Mouse (Mus musculus) heart, postnatal 0 days (tissue): ENCODE measurements at regions not wholly inside any gene's neighbourhood (a gene's known extent, or its start where the extent isn't known, plus 50 kb on each side); places are given as distances from the start of the nearest gene placed in this dataset.

Experiments
- ATAC-seq: fragments of 200-750 bp; cut with Nextera tagmentation; 2 replicates; pipeline ENCODE4 v1.8.0; 2017; ENCODE audit warnings: low read depth, moderate number of reproducible peaks, moderate library complexity; ENCODE audit not compliant: insufficient read depth
- DNase-seq: peaks from one replicate; pipeline ENCODE4 v3.0.0-alpha.2; 2016; ENCODE audit warnings: low spot score
- H3K27ac ChIP-seq: fragments of 300-500 bp; sonication (generic); 2 replicates; pipeline ENCODE4 v1.5.1; 2014; ENCODE audit warnings: low read depth, mild to moderate bottlenecking
- H3K27me3 ChIP-seq: fragments of 300-500 bp; sonication (generic); 2 replicates; pipeline ENCODE4 v1.6.1; 2014; ENCODE audit warnings: low read length, mixed read lengths; ENCODE audit not compliant: control insufficient read depth, insufficient read depth
- H3K36me3 ChIP-seq: fragments of 300-500 bp; sonication (generic); replicated peaks from 2 replicates; pipeline ENCODE4 v1.6.1; 2014; ENCODE audit warnings: low read length, mixed read lengths; ENCODE audit not compliant: control insufficient read depth, insufficient read depth
- H3K4me1 ChIP-seq: fragments of 300-500 bp; sonication (generic); 2 replicates; pipeline ENCODE4 v1.6.1; 2014; ENCODE audit warnings: antibody characterized with exemption; ENCODE audit not compliant: control insufficient read depth, insufficient read depth
- H3K4me2 ChIP-seq: fragments of 300-500 bp; sonication (generic); 2 replicates; pipeline ENCODE4 v1.6.1; 2014; ENCODE audit warnings: low read depth, mild to moderate bottlenecking, low read length, moderate library complexity
- H3K4me3 ChIP-seq: fragments of 300-500 bp; sonication (generic); 2 replicates; pipeline ENCODE4 v1.5.1; 2014; ENCODE audit warnings: low read depth, low read length
- H3K9ac ChIP-seq: fragments of 300-500 bp; sonication (generic); replicated peaks from 2 replicates; pipeline ENCODE4 v1.6.1; 2014; ENCODE audit warnings: low read depth, low read length, mixed read lengths
- H3K9me3 ChIP-seq: fragments of 300-500 bp; sonication (generic); replicated peaks from 2 replicates; pipeline ENCODE4 v1.6.1; 2016; ENCODE audit warnings: low read length; ENCODE audit not compliant: control insufficient read depth
- CTCF ChIP-seq: IDR thresholded peaks from 2 replicates; pipeline ENCODE4 v1.5.1; 2016; ENCODE audit warnings: antibody characterized with exemption, control low read depth, low read depth
- EP300 ChIP-seq: IDR thresholded peaks from 2 replicates; pipeline ENCODE4 v1.6.1; 2016; ENCODE audit warnings: antibody characterized with exemption, low read depth
- WGBS: fragments of 180-500 bp; shearing (Covaris S2); extraction: QIAGEN DNeasy Blood & Tissue Kit; methylation state at CpG from one replicate; pipeline ENCODE4 v1.1.7; 2014; 5-methylcytosine and 5-hydroxymethylcytosine counted together

DNA sequence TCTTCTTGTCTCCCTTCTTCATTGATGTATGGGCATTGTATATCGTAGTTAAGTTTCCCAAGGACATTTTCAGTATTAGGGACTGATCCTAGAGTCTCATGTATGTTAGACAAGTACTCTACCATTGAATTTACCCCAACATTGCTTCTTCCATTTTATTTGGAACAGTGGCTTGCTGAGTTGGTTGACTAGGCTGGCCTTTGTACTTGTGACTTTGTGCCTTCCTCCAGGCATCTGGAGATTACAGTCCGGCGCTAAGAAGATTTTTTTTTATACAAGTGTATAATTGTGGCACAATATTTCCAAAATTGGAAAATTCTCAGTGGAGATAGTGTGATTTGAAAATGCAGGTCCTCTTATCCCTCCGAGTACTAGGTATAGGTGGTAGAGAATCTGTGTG is 1165.5 kb upstream of the A1bg start:
- TF ChIP-seq CTCF: no peak
- no peak for TF ChIP-seq EP300
- no peak overlapping the region for H3K27ac ChIP-seq
- 88% methylated on average over 4 of the region's 4 CpGs for WGBS
- no peaks in the 10 kb centered on the region for H3K36me3 ChIP-seq
- no peak overlapping the region for H3K4me3 ChIP-seq
- DNase-seq: no peak
- no peak overlapping the region for H3K9ac ChIP-seq
- H3K27me3 ChIP-seq: no peaks in the 10 kb centered on the region
- no peak for ATAC-seq
- no peak overlapping the region for H3K4me2 ChIP-seq
- H3K4me1 ChIP-seq: peaks cover 12% of the 10 kb centered on the region
- H3K9me3 ChIP-seq: no peaks in the 10 kb centered on the region

DNA sequence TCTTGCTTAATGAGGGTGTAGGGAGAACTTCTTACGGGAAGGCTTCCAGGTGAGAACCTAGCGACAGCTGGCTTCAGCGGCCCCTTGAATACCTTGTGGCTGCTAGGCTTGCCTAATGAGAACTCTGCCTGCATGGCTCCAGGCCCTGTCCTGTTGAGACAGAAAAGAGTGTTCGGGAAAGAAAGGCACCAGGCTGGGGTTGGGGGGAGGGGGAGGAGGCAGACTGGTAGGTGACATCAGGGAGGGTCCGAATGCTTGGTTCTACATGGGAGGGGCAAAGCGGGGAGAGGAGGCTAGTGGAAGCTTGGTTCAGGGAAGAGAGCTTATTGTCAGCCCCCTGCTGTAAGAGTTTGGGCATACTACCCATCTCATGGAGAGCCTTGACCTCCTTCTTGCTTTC is 1164.9 kb upstream of the A1bg start:
- H3K9ac ChIP-seq: no peak overlapping the region
- DNase-seq (no peak), ATAC-seq (no peak)
- no peak overlapping the region for H3K4me2 ChIP-seq
- no peak overlapping the region for H3K4me3 ChIP-seq
- 76% methylated on average over 6 of the region's 6 CpGs for WGBS
- H3K27ac ChIP-seq: no peak overlapping the region
- no peaks in the 10 kb centered on the region for H3K27me3 ChIP-seq
- no peak for TF ChIP-seq EP300
- no peak for TF ChIP-seq CTCF
- H3K4me1 ChIP-seq: peaks cover 10% of the 10 kb centered on the region
- H3K36me3 ChIP-seq: no peaks in the 10 kb centered on the region
- H3K9me3 ChIP-seq: no peaks in the 10 kb centered on the region

DNA sequence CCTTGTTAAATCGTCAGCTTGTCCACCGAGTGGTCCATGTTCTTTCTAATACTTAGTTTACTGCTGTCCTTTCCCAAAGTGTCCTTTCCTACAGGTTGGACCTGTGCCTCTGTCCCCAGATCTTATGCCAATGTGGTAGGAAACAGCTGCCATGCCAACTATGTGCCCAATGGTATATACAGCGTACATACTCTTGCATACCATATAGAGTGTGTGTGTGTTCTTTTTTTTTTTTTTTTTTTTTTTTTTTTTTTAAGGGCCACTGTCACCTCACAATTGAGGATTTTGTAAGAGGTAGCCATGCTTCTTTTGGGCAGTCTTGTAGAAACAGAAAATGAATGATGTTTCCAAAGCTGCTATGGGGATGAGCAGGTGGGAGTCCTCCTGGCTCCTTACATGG is 1163.2 kb upstream of the A1bg start:
- no peaks in the 10 kb centered on the region for H3K36me3 ChIP-seq
- ATAC-seq (no peak), DNase-seq (no peak)
- no peak overlapping the region for H3K27ac ChIP-seq
- no peaks in the 10 kb centered on the region for H3K27me3 ChIP-seq
- H3K4me2 ChIP-seq: no peak overlapping the region
- H3K9ac ChIP-seq: no peak overlapping the region
- WGBS: 88% methylated on average over 3 of the region's 3 CpGs
- H3K9me3 ChIP-seq: no peaks in the 10 kb centered on the region
- H3K4me1 ChIP-seq: no peaks in the 10 kb centered on the region
- TF ChIP-seq CTCF (no peak), EP300 (no peak)
- no peak overlapping the region for H3K4me3 ChIP-seq

DNA sequence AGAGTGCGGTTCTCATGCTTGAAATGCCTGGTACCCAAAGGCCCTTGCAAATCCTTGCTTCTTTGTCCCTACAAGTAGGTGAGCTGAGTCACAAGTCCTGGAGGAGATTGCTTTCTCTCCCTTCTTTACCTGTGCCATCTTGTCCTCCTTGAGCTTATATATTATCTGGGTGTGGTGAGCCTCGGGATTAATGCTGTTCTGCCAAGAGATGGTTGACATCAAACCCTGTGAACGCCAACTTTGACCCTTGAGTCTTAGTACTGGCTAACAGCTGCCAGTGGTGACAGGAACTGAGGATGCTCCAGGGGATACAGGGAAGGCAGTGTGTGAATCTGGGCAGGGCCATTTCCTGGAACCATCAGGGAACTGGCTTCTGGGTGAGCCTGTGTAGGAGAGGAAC is 1160.5 kb upstream of the A1bg start:
- H3K4me1 ChIP-seq: 0 out of 2 replicates have a peak, but pooled peaks cover 9% of the 10 kb centered on the region
- H3K27me3 ChIP-seq: no peaks in the 10 kb centered on the region
- no peak overlapping the region for H3K4me3 ChIP-seq
- 83% methylated on average over 3 of the region's 3 CpGs for WGBS
- no peak overlapping the region for H3K27ac ChIP-seq
- no peak for TF ChIP-seq EP300
- TF ChIP-seq CTCF: no peak
- H3K9me3 ChIP-seq: no peaks in the 10 kb centered on the region
- no peaks in the 10 kb centered on the region for H3K36me3 ChIP-seq
- H3K9ac ChIP-seq: no peak overlapping the region
- ATAC-seq: no peak
- no peak for DNase-seq
- no peak overlapping the region for H3K4me2 ChIP-seq

DNA sequence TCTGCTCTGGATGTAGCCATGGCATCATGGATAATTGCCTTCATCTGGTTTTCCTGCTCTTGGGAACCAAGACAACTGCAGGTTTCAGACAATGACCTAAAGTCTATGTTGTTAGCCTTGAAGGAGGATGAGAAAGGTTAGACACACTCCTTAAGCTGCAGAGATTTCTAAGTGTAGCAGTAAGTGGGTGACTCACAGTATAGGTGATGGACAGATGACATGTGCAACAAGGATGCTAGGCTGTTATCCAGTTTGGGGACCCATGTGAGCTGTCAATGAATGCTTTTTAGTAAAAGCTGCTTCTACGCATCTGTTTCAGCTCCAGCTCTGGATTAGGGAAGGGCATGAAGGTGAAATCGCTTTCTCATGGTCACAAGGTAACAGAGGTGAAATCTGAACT is 1159.7 kb upstream of the A1bg start:
- no peak overlapping the region for H3K9ac ChIP-seq
- H3K4me2 ChIP-seq: no peak overlapping the region
- H3K36me3 ChIP-seq: no peaks in the 10 kb centered on the region
- H3K9me3 ChIP-seq: no peaks in the 10 kb centered on the region
- no peak overlapping the region for H3K27ac ChIP-seq
- DNase-seq (no peak), ATAC-seq (no peak)
- no peaks in the 10 kb centered on the region for H3K27me3 ChIP-seq
- 90% methylated on average over 2 of the region's 2 CpGs for WGBS
- H3K4me3 ChIP-seq: no peak overlapping the region
- 0 out of 2 replicates have a peak, but pooled peaks cover 9% of the 10 kb centered on the region for H3K4me1 ChIP-seq
- TF ChIP-seq CTCF: no peak
- TF ChIP-seq EP300: no peak
